Mouse (Mus musculus): ENCODE results near the gene Hoxc4. TPM values are rescaled to one million over a fixed set of nuclear protein-coding genes. Genes with fewer than 3 reads are reported as not detected.
A peak's percentile ranks its signal among the peaks of the same experiment; 100 is the strongest.

The Hoxc4 gene
- polyA plus RNA-seq, 1 experiment from 2014 or later, result 1.4 TPM

DNA sequence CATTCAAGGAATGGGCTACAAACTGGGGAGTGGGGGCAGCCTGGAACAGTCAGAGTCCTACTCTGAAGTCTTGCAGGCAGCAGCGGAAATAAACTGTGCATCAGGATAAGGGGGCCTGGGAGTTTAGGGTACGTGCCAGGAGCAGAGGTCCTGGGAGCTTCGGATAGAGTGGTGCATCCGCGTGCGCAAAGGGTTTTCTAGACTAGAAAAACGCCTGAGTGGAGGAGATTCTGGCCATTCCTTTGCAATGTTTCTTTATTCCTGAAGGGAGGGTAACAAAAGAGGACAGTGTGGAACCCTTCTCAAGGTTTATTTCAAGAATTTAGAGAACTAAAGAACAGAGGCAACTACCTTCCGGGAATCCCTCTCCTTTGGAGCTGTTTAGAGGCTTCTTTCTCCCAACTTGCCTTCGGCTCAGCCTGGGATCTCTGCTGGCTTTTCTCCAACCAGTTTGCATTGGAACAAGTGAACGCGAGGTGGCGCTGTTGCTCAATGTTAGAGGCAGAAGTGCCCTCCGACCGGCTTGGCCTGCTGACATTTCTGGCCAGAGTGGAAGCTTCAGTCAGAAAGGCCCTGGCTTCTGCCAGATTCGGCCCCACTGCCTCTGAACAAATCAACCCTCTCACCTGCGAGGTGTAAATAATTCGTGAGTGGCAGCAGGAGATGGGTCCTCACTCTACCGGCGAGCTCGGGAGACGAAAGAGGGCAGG, 31.5 kb upstream of the Hoxc4 start:
- Histone ChIP-seq H3K9me3 (ENCODE audit: control insufficient read depth, low read length) (no peaks in the 10 kb centered on the region), H3K4me1 (replicated peaks; ENCODE audit: control insufficient read depth, insufficient read depth, low read length) (peaks cover 3% of the 10 kb centered on the region; the same call in 1 of the 2 replicates), H3K36me3 (ENCODE audit: control insufficient read depth, insufficient read depth, low read length) (no peaks in the 10 kb centered on the region), H3K4me2 (ENCODE audit: low read depth, low read length) (no peak overlapping the region), H3K27me3 (ENCODE audit: control insufficient read depth, insufficient read depth, low read depth, low read length) (peaks cover 95% of the 10 kb centered on the region), H3K27ac (ENCODE audit: low read length) (no peak overlapping the region), H3K9ac (ENCODE audit: low read length) (no peak overlapping the region), H3K4me3 (ENCODE audit: low read length) (no peak overlapping the region)
- peak; percentile 56 for ATAC-seq (ENCODE audit: low read depth)
- 3% methylated on average over 21 of the region's 21 CpGs for WGBS

DNA sequence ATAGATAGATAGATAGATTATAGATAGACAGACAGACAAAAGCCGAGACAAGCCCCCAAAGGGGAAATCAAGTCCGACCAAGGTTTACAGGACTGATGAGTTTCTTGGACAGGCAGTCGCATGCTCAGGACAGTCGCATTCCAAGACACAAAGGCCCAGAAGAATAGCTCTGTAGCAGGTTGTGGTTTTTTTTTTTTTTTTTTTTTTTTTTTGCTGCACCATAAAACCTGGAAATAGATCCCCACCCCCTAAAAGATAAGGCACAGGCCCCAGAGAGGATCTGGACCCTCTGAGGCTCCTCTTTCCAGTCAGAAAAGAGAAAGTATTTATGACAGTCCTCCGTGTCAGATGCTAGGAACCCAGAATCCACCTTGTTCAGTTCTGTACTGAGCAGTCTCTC, 30.7 kb upstream of the Hoxc4 start:
- ATAC-seq (ENCODE audit: low read depth), result no peak
- WGBS, result 24% methylated on average over 5 of the region's 5 CpGs
- Histone ChIP-seq H3K9ac (ENCODE audit: low read length) (no peak overlapping the region), H3K4me1 (replicated peaks; ENCODE audit: control insufficient read depth, insufficient read depth, low read length) (peaks cover 3% of the 10 kb centered on the region; the same call in 1 of the 2 replicates), H3K4me3 (ENCODE audit: low read length) (no peak overlapping the region), H3K27me3 (ENCODE audit: control insufficient read depth, insufficient read depth, low read depth, low read length) (peaks cover 96% of the 10 kb centered on the region), H3K27ac (ENCODE audit: low read length) (no peak overlapping the region), H3K36me3 (ENCODE audit: control insufficient read depth, insufficient read depth, low read length) (no peaks in the 10 kb centered on the region), H3K4me2 (ENCODE audit: low read depth, low read length) (no peak overlapping the region), H3K9me3 (ENCODE audit: control insufficient read depth, low read length) (no peaks in the 10 kb centered on the region)

DNA sequence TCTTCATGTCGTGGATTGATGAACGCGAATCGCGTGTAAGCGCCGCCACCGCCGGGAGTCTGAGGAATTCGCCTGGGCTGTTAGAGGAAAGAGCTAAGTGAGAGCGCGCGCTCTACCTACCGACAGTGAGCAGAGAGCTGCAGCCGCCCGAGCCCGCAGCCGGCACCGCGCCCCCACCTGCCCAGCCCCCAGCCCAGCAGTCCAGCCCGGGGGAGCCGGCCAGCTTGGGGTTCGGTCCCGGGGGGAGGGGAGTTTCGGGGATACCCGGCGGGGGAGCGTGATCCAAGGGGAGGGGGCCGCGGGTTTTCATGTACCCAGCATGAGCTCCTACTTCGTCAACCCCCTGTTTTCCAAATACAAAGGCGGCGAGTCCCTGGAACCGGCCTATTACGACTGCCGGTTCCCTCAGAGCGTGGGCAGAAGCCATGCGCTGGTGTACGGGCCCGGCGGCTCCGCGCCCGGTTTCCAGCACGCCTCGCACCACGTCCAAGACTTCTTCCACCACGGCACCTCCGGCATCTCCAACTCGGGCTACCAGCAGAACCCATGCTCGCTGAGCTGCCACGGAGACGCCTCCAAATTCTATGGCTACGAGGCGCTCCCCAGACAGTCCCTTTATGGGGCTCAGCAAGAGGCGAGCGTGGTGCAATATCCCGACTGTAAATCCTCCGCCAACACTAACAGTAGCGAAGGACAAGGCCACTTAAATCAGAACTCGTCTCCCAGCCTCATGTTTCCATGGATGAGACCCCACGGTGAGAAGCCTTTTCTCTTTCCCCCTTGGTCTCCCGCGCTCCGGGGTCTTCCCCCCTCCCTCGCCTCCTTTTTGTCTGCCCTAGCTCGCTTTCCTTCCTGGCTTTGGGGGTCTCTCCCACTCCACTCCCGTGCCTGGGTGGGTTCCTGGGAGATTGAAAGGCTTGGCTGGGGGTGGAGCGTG, 28.0 kb upstream of the Hoxc4 start, which contains the start of gene Hoxc8:
Gene Hoxc8, plus strand, starts transcription at position 147 of the 937 bp plus-strand sequence.
- 2% methylated on average over 69 of the region's 69 CpGs for WGBS
- Histone ChIP-seq H3K9me3 (ENCODE audit: control insufficient read depth, low read length) (no peaks in the 10 kb centered on the region), H3K9ac (ENCODE audit: low read length) (no peak within 1 kb of the TSS), H3K4me3 (ENCODE audit: low read length) (no peak within 1 kb of the TSS), H3K4me2 (ENCODE audit: low read depth, low read length) (no peak within 1 kb of the TSS), H3K27me3 (ENCODE audit: control insufficient read depth, insufficient read depth, low read depth, low read length) (peaks cover 93% of the 10 kb centered on the region), H3K36me3 (ENCODE audit: control insufficient read depth, insufficient read depth, low read length) (no peaks in the 10 kb centered on the region), H3K27ac (ENCODE audit: low read length) (no peak within 1 kb of the TSS), H3K4me1 (replicated peaks; ENCODE audit: control insufficient read depth, insufficient read depth, low read length) (peaks cover 3% of the 10 kb centered on the region; the same call in 1 of the 2 replicates)
- ATAC-seq (ENCODE audit: low read depth), result no peak

DNA sequence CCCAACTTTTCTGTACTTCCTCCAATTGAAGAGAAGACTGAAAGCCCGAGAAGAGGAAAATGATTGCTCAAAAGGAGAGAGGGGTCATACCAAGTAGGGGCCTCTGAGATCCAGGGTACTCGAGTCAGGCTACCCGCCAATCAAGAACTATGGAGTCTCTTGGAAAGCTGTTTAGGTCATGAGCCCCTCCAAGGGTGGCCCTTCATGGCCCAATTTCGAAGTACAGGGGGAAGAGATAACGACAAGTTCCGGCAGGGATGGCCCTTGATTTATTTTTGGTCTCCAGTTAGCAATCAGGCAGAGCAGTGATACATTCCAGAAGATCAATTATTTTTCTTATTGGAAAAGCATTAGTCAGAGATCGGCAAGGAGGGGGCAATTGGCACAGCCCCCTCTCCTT, 27.0 kb upstream of the Hoxc4 start:
- H3K9ac ChIP-seq (ENCODE audit: low read length), result no peak overlapping the region
- peaks cover 93% of the 10 kb centered on the region for H3K27me3 ChIP-seq (ENCODE audit: control insufficient read depth, insufficient read depth, low read depth, low read length)
- H3K4me1 ChIP-seq (replicated peaks; ENCODE audit: control insufficient read depth, insufficient read depth, low read length), result peaks cover 3% of the 10 kb centered on the region; the same call in 1 of the 2 replicates
- H3K36me3 ChIP-seq (ENCODE audit: control insufficient read depth, insufficient read depth, low read length), result no peaks in the 10 kb centered on the region
- WGBS, result 2% methylated on average over 7 of the region's 7 CpGs
- no peak overlapping the region for H3K27ac ChIP-seq (ENCODE audit: low read length)
- no peak for ATAC-seq (ENCODE audit: low read depth)
- no peak overlapping the region for H3K4me3 ChIP-seq (ENCODE audit: low read length)
- no peak overlapping the region for H3K4me2 ChIP-seq (ENCODE audit: low read depth, low read length)
- H3K9me3 ChIP-seq (ENCODE audit: control insufficient read depth, low read length), result no peaks in the 10 kb centered on the region

- H3K27ac ChIP-seq (ENCODE audit: low read length), result no peak overlapping the region
These were observed 26.5 kb upstream of the Hoxc4 start for GRCm38 (mm10) chr15:102992206-102992605.

DNA sequence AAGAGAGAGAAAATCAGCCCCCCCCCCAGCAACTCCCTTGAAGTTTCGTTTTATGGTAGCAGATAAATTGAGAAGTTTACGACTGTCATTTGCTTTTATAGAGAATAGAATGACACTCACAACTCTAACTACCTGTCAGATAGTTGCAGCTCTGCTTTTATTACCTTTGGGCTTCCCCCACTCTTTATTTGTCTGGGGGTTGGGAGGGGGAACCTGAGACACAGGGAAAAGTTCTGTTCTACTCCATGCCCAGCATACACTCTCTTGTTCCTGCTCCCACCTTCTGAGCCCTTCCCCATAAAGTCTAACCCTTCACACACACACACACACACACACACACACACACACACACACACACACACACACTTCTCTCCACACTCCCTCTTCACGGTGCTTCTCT, 25.9 kb upstream of the Hoxc4 start:
- Histone ChIP-seq H3K27me3 (ENCODE audit: control insufficient read depth, insufficient read depth, low read depth, low read length) (peaks cover 91% of the 10 kb centered on the region), H3K9me3 (ENCODE audit: control insufficient read depth, low read length) (no peaks in the 10 kb centered on the region), H3K4me3 (ENCODE audit: low read length) (no peak overlapping the region), H3K4me2 (ENCODE audit: low read depth, low read length) (no peak overlapping the region), H3K9ac (ENCODE audit: low read length) (no peak overlapping the region), H3K4me1 (replicated peaks; ENCODE audit: control insufficient read depth, insufficient read depth, low read length) (peaks cover 3% of the 10 kb centered on the region; the same call in 1 of the 2 replicates), H3K27ac (ENCODE audit: low read length) (no peak overlapping the region), H3K36me3 (ENCODE audit: control insufficient read depth, insufficient read depth, low read length) (no peaks in the 10 kb centered on the region)
- no peak for ATAC-seq (ENCODE audit: low read depth)
- 0% methylated on average over 3 of the region's 3 CpGs for WGBS

More at GRCm38 (mm10) chr15:102992206-102992605, 26.5 kb upstream of the Hoxc4 start:
- H3K4me2 ChIP-seq (ENCODE audit: low read depth, low read length), result no peak overlapping the region
- H3K36me3 ChIP-seq (ENCODE audit: control insufficient read depth, insufficient read depth, low read length), result no peaks in the 10 kb centered on the region
- WGBS, result 2% methylated on average over 11 of the region's 11 CpGs
- no peak overlapping the region for H3K4me3 ChIP-seq (ENCODE audit: low read length)
- H3K9me3 ChIP-seq (ENCODE audit: control insufficient read depth, low read length), result no peaks in the 10 kb centered on the region
- no peak for ATAC-seq (ENCODE audit: low read depth)
- peaks cover 3% of the 10 kb centered on the region; the same call in 1 of the 2 replicates for H3K4me1 ChIP-seq (replicated peaks; ENCODE audit: control insufficient read depth, insufficient read depth, low read length)
- peaks cover 91% of the 10 kb centered on the region for H3K27me3 ChIP-seq (ENCODE audit: control insufficient read depth, insufficient read depth, low read depth, low read length)
- H3K9ac ChIP-seq (ENCODE audit: low read length), result no peak overlapping the region

GRCm38 (mm10) chr15:102996548-102996947, 22.2 kb upstream of the Hoxc4 start:
- no peaks in the 10 kb centered on the region for H3K9me3 ChIP-seq (ENCODE audit: control insufficient read depth, low read length)
- H3K27me3 ChIP-seq (ENCODE audit: control insufficient read depth, insufficient read depth, low read depth, low read length), result peaks cover 93% of the 10 kb centered on the region
- under 1% methylated on average over 9 of the region's 9 CpGs for WGBS
- no peak overlapping the region for H3K27ac ChIP-seq (ENCODE audit: low read length)
- no peaks in the 10 kb centered on the region for H3K36me3 ChIP-seq (ENCODE audit: control insufficient read depth, insufficient read depth, low read length)
- H3K9ac ChIP-seq (ENCODE audit: low read length), result no peak overlapping the region
- H3K4me3 ChIP-seq (ENCODE audit: low read length), result no peak overlapping the region
- no peak overlapping the region for H3K4me2 ChIP-seq (ENCODE audit: low read depth, low read length)
- no peak for ATAC-seq (ENCODE audit: low read depth)
- no peaks in the 10 kb centered on the region; the same call in 1 of the 2 replicates for H3K4me1 ChIP-seq (replicated peaks; ENCODE audit: control insufficient read depth, insufficient read depth, low read length)

- 3% methylated on average over 3 of the region's 3 CpGs for WGBS
- Histone ChIP-seq H3K9me3 (ENCODE audit: control insufficient read depth, low read length) (no peaks in the 10 kb centered on the region), H3K4me2 (ENCODE audit: low read depth, low read length) (no peak overlapping the region), H3K4me3 (ENCODE audit: low read length) (no peak overlapping the region), H3K9ac (ENCODE audit: low read length) (no peak overlapping the region), H3K4me1 (replicated peaks; ENCODE audit: control insufficient read depth, insufficient read depth, low read length) (no peaks in the 10 kb centered on the region; the same call in 1 of the 2 replicates), H3K36me3 (ENCODE audit: control insufficient read depth, insufficient read depth, low read length) (no peaks in the 10 kb centered on the region), H3K27me3 (ENCODE audit: control insufficient read depth, insufficient read depth, low read depth, low read length) (peaks cover 93% of the 10 kb centered on the region), H3K27ac (ENCODE audit: low read length) (no peak overlapping the region)
- no peak for ATAC-seq (ENCODE audit: low read depth)
These were observed 21.3 kb upstream of the Hoxc4 start for GRCm38 (mm10) chr15:102997431-102997830.

GRCm38 (mm10) chr15:102997939-102998355, 20.8 kb upstream of the Hoxc4 start, which contains the start of gene Hoxc6:
Hoxc6 (plus strand) TSS chr15:102998257.
- H3K4me2 ChIP-seq (ENCODE audit: low read depth, low read length), result peak within 1 kb of the TSS; percentile 62
- peak within 1 kb of the TSS; percentile 46 for H3K4me3 ChIP-seq (ENCODE audit: low read length)
- no peaks in the 10 kb centered on the region for H3K36me3 ChIP-seq (ENCODE audit: control insufficient read depth, insufficient read depth, low read length)
- WGBS, result 2% methylated on average over 19 of the region's 19 CpGs
- no peaks in the 10 kb centered on the region; the same call in 1 of the 2 replicates for H3K4me1 ChIP-seq (replicated peaks; ENCODE audit: control insufficient read depth, insufficient read depth, low read length)
- no peak within 1 kb of the TSS for H3K27ac ChIP-seq (ENCODE audit: low read length)
- no peak within 1 kb of the TSS for H3K9ac ChIP-seq (ENCODE audit: low read length)
- ATAC-seq (ENCODE audit: low read depth), result no peak
- no peaks in the 10 kb centered on the region for H3K9me3 ChIP-seq (ENCODE audit: control insufficient read depth, low read length)
- peaks cover 92% of the 10 kb centered on the region for H3K27me3 ChIP-seq (ENCODE audit: control insufficient read depth, insufficient read depth, low read depth, low read length)
